Mouse (Mus musculus) layer of hippocampus, adult 8-10 months (tissue): ENCODE results near the gene Krtap28-13. TPM values are rescaled to one million over a fixed set of nuclear protein-coding genes. Genes with fewer than 3 reads are reported as not detected.

Source experiments
- DNase-seq, 2 experiments: peaks; one replicate each; pipeline ENCODE4 v3.0.0; 2022; ENCODE audit warnings: low spot score in 2 of 2
- total RNA-seq, 4 experiments: library from RNA; stranded (reverse); gene quantifications; 2 replicates each; pipeline ENCODE4 v1.2.4; 2022

Krtap28-13 gene
- total RNA-seq, 4 experiments from 2014 or later: 0.33 TPM; not detected in 3

DNA sequence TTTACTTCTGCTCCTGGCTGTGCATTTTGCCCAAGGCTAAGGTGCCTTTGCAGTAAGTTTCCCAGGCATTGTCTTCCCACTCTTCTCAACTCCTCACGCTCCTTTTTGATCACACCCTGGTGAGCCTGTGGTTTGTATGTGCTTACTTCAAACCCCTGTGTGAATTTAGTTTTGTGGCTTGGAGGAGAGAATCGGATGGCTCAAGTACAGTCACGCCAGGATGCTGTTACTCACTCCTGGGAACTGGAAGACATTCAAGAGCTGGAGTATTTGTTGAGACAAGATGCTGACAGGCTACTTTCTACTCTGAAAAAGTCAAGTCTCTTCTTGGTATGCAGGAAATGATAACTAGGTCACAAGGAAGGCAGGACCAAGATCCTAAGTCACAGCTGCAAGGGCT, 30.5 kb downstream of the Krtap28-13 start:
- no peak for DNase-seq

- DNase-seq: no peak
Observed at GRCm38 (mm10) chr1:83096935-83097334, 36.2 kb downstream of the Krtap28-13 start.

DNA sequence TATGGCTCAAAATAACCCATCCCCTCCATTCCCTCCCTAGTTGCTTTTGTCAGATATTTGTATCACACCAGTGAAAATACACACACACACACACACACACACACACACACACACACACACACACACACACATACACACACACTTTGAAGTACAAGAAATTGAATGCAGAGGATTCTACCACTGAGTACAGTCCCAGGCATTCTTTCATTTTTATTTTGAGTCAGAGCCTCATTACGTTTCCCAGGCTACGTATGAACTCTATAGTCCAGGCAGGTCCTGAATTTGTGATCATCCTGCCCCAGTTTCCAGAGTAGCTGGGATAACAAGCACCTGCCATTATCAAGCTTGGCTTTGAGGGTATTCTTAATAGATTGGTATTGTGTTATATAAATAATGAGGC, 38.4 kb downstream of the Krtap28-13 start:
- no peak for DNase-seq

- DNase-seq: no peak
Observed at GRCm38 (mm10) chr1:83099580-83100137, 38.9 kb downstream of the Krtap28-13 start.

- no peak for DNase-seq
Observed at GRCm38 (mm10) chr1:83101891-83102290, 41.2 kb downstream of the Krtap28-13 start.

DNA sequence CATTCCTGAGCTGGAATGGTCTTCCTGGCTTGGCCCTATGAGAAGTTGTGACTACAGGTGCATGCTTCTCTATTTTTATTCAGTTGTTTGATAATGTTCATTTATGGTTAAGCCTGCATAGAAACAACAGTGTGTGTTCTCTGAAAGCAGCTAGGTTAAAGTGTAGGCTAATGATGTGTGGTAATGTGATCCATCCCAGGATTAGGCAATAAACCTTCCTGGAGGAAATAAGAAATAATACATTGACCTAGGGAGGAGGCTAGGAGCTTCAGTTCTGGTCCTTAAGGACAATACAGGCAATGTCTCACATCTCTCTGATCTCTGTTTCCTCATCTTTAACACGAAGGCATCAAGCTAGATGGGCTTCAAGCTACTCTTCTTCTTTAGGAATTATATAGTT, 44.7 kb downstream of the Krtap28-13 start:
- no peak for DNase-seq

DNA sequence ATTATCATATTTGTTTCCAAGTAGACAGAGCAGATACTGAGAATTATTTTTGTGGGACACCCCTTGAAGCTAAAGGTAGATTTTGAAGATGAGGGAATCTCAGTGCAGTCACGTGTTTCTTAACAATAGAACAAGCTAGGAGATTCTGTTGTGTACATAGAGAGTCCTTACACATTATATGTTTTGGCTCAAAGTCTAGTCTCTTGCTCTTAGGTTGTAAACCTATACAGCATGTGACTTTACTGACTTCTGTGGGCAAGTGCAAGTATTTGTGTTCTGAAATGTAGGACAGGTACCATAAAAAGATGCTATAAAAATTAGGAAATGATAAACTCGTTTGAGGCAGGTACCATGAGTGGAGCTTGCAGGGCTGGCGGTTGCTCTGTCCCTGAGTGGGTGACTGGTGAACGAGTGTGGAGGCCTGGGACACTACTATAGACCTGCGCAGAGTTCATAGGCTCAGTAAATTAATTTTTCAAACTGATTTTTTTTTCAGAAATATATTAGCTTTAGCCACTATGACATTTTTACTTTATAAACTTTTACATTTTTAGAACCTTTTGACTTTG, 46.8 kb downstream of the Krtap28-13 start:
- no peak for DNase-seq

GRCm38 (mm10) chr1:83110992-83111391, 50.3 kb downstream of the Krtap28-13 start:
- no peak for DNase-seq

Other genes with a start within 250 kb of the Krtap28-13 start
- gene Agfg1, start 221.4 kb upstream of the Krtap28-13 start, total RNA-seq: 10 to 100 TPM; 61.6 to 70.6 (median 67.7) TPM
- 1 to 10 TPM in 1 of 4 experiments, under 1 TPM in 1, not detected in 2; 0.70 to 1.6 TPM for gene A030005L19Rik, start 147.6 kb upstream of the Krtap28-13 start, total RNA-seq
- gene A030014E15Rik, start 136.0 kb upstream of the Krtap28-13 start, total RNA-seq: not detected
- not detected for gene Gm6217, start 129.5 kb upstream of the Krtap28-13 start, total RNA-seq
- gene A030003K21Rik, start 117.5 kb upstream of the Krtap28-13 start, total RNA-seq: not detected
- not detected for gene Gm7544, start 104.9 kb upstream of the Krtap28-13 start, total RNA-seq
- not detected for gene Gm47955, start 100.6 kb upstream of the Krtap28-13 start, total RNA-seq
- gene Gm47959, start 60.4 kb upstream of the Krtap28-13 start, total RNA-seq: not detected
- 1 to 10 TPM; 1.4 to 2.3 (median 1.6) TPM for gene Slc19a3, start 22.5 kb upstream of the Krtap28-13 start, total RNA-seq
- gene Krtap28-10, start 18.4 kb upstream of the Krtap28-13 start, total RNA-seq: not detected
- gene Gm47969, start 16.0 kb upstream of the Krtap28-13 start, total RNA-seq: not detected
- gene A030005K14Rik, start 1.6 kb upstream of the Krtap28-13 start, total RNA-seq: not detected
- not detected for gene Ccl20, start 55.8 kb downstream of the Krtap28-13 start, total RNA-seq
- 1 to 10 TPM in 2 of 4 experiments, under 1 TPM in 2; 0.66 to 1.6 (median 1.1) TPM for gene Daw1, start 98.8 kb downstream of the Krtap28-13 start, total RNA-seq